Mouse (Mus musculus) spleen, adult 2 months (tissue): ENCODE results near the gene Tcte2.

ENCODE experiments used
- CTCF ChIP-seq: fragments of 200-500 bp; IDR thresholded peaks from 2 replicates; pipeline ENCODE4 v1.5.1; 2011; ENCODE audit warnings: mild to moderate bottlenecking, inconsistent platforms; ENCODE audit not compliant: insufficient read depth, insufficient read length, insufficient replicate concordance; ENCODE audit errors: extremely low read depth
- POLR2A ChIP-seq: fragments of 200-500 bp; IDR thresholded peaks from 2 replicates; pipeline ENCODE4 v1.6.1; 2011; ENCODE audit warnings: low read depth, low read length, inconsistent platforms

DNA sequence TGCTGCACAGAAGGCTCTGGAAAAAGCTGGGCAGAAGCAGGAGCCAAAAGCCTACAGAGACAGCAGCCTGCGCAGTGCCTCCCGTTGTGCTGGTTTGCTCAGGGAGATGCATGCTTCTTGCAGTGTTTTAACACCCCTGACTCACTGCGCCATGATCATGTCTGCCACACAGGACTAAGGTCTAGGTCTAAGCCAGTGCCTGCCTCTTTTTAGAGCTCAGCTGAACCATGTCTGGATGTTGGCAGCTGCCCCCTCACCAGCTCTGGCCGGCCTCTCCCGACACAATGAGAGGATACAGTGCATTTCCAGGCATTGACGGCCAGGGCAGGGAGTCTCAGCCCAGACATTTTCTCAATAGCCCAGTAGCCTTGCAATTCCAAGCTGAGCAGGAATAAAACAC, 24.3 kb downstream of the Tcte2 start:
- no peak for TF ChIP-seq CTCF
- TF ChIP-seq POLR2A, result no peak
